Mouse (Mus musculus): ENCODE data around the gene Nxpe2. TPM values are rescaled to one million over a fixed set of nuclear protein-coding genes. Genes with fewer than 3 reads are reported as not detected.

The Nxpe2 gene
- total RNA-seq (2021), result under 1 TPM in 1 of 2 experiments, not detected in 1; 0.54 TPM
- long read RNA-seq, partial matches to known transcripts, result 0 of 2 reads
- long read RNA-seq, other reads (novel, unspliced or antisense), result 2 of 2 reads

- DNase-seq (ENCODE audit: low spot score in 2 of 2), result no peak
These were observed at the start of gene Nxpe2 for GRCm38 (mm10) chr9:48353148-48353698. Gene Nxpe2, minus strand, starts transcription at chr9:48353454.

DNA sequence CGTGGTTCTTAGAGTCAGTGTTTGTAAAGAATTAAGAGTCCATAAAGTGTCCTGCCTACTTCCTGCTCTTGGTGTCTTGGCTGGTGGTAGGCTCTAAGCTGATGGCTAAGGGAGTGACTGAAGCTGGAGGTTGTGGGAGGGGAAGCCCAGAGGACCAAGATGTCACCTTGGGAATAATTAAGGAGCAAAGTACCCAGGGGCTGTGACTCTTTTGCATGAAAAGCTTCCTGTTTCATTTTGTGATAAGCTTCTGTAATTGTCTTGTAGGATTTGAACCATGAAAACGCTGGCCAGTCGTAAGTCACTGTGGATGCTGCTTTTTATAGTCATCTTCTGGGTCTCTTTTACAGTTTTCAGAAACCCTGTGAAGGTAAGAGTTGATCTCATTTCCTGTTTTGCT, 36.7 kb upstream of the Nxpe2 start:
- no peak for DNase-seq (ENCODE audit: low spot score in 2 of 2)

GRCm38 (mm10) chr9:48388451-48388850, 35.2 kb upstream of the Nxpe2 start:
- no peak for DNase-seq (ENCODE audit: low spot score in 2 of 2)

DNA sequence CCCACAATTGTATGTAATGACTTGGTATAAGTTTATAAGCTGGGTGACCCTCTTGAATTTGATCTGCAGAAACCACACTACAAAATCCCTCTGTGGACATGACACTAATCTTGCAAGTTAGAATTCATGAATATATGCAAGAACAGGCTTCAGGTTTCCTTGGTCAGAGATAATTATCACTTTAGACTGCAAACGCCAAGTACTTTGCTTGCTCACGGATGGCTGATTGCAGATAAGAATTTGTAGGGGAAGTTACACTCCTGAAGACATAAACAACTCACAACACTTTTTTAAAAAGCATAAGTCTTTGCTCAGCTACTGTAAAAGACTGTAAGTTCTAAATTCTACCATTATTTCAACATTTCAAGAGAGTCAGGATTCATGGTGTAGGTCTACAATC, 21.1 kb upstream of the Nxpe2 start:
- DNase-seq (ENCODE audit: low spot score in 2 of 2), result no peak

DNA sequence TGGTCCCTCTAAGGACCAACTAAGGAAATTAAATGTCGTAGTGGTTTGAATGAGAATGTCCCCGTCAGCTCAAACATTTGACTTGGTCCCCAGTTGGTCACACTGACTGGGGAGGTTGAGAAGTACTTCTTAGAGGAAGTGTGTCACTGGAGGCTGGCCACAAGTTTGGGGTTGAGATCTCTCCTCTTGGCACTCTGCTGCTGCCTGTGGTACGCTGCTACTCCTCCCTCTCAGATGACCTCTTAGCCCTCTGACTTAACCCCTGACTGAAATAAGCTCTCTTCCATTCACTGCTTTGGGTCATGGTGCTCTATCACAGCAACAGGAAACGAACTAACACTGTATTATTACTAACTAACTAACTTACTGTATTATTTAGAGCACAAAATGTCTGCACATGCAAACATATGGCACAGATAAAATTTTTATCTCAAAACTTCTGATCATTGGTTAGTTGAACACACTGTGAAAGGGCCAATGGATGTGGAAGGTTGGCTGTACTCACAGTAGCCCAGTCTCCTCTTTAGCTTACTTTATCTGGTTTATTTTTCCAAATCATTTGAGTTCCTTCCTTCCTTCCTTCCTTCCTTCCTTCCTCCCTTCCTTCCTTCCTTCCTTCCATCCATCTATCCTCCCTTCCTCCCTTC, 20.1 kb upstream of the Nxpe2 start:
- DNase-seq (ENCODE audit: low spot score in 2 of 2), result no peak

DNA sequence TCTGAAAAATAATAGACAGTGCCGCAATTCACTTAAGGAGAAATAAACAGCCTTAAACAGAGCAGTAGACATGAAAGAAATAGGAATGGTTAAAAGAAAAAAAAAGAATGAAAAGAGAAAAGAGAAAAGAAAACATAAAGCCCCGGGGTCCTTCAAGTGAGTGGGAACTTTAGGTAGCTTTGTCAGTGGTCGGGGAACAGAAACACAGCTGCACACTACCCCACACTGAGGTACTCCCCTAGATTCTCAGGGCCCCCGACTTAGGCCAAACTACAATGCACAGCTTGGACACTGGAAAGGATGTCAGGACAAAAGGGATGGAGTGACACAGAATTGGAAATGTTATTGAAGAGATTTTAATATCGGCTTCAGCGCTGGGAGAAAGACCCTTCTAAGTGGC, 9.5 kb upstream of the Nxpe2 start:
- no peak for DNase-seq (ENCODE audit: low spot score in 2 of 2)

GRCm38 (mm10) chr9:48361815-48362631, 8.8 kb upstream of the Nxpe2 start:
- peak in 1 of 2 experiments; percentile 4 for DNase-seq (ENCODE audit: low spot score in 2 of 2)

GRCm38 (mm10) chr9:48360826-48361225, 7.6 kb upstream of the Nxpe2 start:
- no peak for DNase-seq (ENCODE audit: low spot score in 2 of 2)

GRCm38 (mm10) chr9:48357097-48357496, 3.8 kb upstream of the Nxpe2 start:
- DNase-seq (ENCODE audit: low spot score in 2 of 2), result no peak

DNA sequence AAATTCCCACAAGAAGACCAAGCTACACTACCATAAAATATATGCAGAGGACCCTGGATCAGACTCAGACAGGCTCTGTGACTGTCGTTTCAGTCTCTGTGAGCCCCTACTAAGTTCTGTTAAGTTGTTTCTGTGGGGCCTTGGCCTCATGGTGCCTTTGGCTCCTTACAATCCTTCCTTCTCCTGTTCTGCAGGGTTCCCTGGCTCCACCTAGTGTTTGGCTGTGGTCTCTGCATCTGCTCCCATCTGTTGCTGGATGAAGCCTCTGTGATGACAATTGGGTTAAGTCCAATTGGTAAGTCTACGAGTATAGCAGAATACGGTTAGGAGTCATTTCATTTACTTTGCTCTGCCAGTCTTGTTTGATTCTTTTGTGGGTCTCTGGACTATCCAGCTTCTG, 1.5 kb upstream of the Nxpe2 start:
- peak; percentile 77 to 88 for DNase-seq (ENCODE audit: low spot score in 2 of 2)

DNA sequence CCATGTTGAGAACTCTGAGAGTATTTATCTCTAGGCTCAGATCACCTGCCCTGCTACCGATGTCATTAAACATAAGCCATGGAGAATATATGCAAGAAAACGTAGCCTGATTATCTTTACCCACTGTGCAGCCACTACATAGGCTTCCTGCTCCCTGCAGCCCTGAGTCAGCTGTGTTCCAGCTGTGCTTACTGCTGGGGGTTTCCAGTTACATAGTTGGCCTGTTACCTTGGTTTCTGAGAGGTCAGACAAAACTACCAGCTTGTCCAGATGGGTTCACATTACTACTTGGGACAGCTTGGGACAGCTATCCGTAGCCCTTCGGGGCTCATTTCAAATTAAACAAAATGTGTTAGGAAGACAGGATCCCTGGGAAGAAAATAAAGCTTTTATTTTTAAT, 868 bp upstream of the Nxpe2 start:
- DNase-seq (ENCODE audit: low spot score in 2 of 2), result no peak

GRCm38 (mm10) chr9:48345866-48346265, 7.4 kb downstream of the Nxpe2 start:
- no peak for DNase-seq (ENCODE audit: low spot score in 2 of 2)

- no peak for DNase-seq (ENCODE audit: low spot score in 2 of 2)
These were observed 7.8 kb downstream of the Nxpe2 start for GRCm38 (mm10) chr9:48345456-48345855.

GRCm38 (mm10) chr9:48340708-48341380, 12.4 kb downstream of the Nxpe2 start:
- DNase-seq (ENCODE audit: low spot score in 2 of 2), result no peak

DNA sequence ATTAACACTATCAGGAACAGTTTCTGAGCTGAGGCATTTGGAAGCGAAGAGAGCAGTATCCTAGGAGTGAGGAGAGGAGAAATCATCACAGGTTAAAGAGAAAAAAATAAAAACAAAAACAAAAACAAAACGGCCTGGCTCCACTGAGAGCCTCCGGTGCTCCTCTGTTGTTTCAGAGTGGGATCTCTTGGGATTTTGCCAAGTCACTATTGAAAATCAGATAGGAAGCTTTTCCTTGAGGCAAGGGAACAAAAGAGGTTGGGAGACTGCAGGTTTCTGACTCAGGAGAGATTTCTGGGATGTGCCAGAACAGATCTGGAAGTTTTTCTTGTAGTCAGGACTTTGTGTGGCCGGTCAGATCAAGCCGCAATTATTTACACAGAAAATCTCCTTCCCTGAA, 13.7 kb downstream of the Nxpe2 start:
- DNase-seq (ENCODE audit: low spot score in 2 of 2), result no peak

GRCm38 (mm10) chr9:48338783-48339455, 14.3 kb downstream of the Nxpe2 start:
- DNase-seq (ENCODE audit: low spot score in 2 of 2), result no peak

DNA sequence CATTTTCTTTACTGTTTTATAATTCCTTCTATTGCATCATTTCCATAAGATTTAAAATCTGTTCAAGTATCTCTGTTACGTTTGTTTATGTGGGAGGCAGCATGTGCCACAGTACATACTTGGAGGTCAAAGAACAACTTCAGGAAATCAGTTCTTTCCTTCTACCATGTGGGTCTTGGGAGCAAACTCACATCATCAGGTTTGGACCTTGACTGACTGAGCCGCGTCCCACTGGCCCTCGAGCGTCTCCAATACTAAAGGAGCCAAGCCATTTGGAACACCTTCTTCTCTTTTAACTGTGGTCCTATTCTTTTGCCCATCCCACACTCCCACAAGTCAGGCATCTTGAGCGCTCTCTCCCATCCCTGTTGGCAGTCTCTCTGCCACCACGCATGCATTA, 23.7 kb downstream of the Nxpe2 start:
- DNase-seq (ENCODE audit: low spot score in 2 of 2), result no peak

DNA sequence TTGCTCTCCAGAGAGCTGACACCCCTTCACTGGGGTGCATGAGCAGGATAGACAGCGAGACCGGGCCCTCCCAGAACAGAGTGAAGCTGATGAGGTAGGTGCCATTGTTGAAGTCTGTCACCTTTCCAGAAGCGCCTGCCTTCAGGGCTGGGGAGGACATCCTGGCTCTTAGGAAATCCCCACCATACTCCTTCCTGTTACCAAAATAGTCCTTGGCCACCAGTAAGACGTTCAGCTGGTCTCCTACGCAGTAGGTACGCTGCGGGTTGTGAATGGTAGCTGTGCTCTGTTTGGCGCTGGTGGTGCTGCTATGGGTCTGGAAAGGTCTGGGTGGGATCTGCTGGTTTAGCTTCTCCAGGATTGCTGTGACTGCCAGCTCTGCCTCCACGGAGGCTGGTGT, 26.9 kb downstream of the Nxpe2 start:
- no peak for DNase-seq (ENCODE audit: low spot score in 2 of 2)

- DNase-seq (ENCODE audit: low spot score in 2 of 2), result no peak
These were observed 37.4 kb downstream of the Nxpe2 start for GRCm38 (mm10) chr9:48315825-48316224.

GRCm38 (mm10) chr9:48314194-48314593, 39.1 kb downstream of the Nxpe2 start:
- DNase-seq (ENCODE audit: low spot score in 2 of 2), result peak in 1 of 2 experiments; percentile 9

DNA sequence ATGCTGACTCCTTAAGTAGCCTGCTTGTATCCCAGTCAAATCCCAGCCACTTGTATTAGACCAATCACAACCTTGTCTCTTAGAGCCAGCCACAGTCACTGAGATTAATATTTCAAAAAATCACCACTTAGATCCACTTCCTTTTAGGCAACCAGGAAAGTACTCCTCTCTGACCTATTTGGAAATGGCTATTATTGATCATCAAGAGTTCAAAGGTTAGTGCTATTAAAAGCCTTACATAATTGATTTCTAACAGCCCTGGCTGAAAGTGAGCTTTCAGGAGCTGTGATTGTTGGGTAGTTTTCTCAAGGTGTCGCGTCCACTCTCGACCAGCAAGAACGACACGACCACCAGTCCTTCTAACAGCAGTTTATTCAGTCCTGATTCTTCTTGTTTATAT, 42.0 kb downstream of the Nxpe2 start:
- DNase-seq (ENCODE audit: low spot score in 2 of 2), result no peak
